Mouse (Mus musculus) splenic B cell, adult 2 months (primary cell): ENCODE measurements around the gene Itgb2.

Source experiments
- DNase-seq: peaks from one replicate; pipeline ENCODE4 v3.0.0-alpha.2; 2011; ENCODE audit warnings: low read depth, low spot score
- H3K27me3 ChIP-seq: 2 replicates; pipeline ENCODE4 v1.6.1; 2012; ENCODE audit warnings: mild to moderate bottlenecking, low read length, moderate library complexity, mixed read lengths; ENCODE audit not compliant: control insufficient read depth, poor library complexity, insufficient read depth, severe bottlenecking
- H3K36me3 ChIP-seq: 2 replicates; pipeline ENCODE4 v1.6.1; 2012; ENCODE audit warnings: mild to moderate bottlenecking, low read length, moderate library complexity, mixed read lengths; ENCODE audit not compliant: control insufficient read depth, poor library complexity, insufficient read depth, severe bottlenecking

The Itgb2 gene

DNA sequence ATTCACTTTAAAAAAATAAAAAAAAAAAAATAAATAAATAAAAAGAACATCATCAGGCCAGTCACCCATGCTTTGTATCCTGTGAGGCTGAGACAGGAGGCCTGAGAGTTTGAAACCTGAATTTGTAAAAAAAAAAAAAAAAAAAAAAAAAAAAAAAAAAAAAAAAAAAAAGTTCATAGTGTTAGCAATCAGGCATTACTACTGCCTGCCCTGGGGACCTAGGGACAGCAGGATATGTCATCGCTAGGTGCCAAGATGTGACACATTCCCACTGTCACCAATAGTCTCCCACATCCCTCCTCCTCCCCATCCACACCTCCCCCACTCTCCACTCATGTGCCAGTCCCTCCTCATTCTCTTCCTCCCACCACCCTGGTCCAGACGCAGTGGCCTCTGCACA, 3.6 kb upstream of the Itgb2 start:
- DNase-seq, result no peak

DNA sequence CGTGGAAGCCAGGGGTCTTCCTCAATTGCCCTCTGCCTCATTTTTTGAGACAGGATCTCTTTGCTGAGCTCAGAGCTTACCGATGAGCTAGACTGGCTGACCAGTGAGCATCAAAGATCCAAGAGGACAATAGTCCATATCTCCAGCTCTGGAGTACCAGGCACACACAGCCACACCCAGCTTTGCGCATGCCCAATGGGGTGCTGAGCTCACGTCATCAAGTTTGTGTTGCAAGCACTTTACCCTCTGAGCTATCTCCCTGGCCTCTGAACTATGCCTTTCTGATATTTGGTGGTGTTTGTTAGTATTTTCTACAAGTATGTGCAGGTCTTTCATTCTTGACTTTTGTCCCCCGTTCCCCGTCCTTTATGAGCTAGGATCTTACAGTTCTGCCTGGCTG, 1.4 kb upstream of the Itgb2 start:
- Histone ChIP-seq H3K36me3 (no peaks in the 10 kb centered on the region; the same call in 1 of the 2 replicates), H3K27me3 (no peaks in the 10 kb centered on the region)
- no peak for DNase-seq

More for the DNA sequence above, 3.6 kb upstream of the Itgb2 start:
- H3K36me3 ChIP-seq, result no peaks in the 10 kb centered on the region
- H3K27me3 ChIP-seq, result no peaks in the 10 kb centered on the region

DNA sequence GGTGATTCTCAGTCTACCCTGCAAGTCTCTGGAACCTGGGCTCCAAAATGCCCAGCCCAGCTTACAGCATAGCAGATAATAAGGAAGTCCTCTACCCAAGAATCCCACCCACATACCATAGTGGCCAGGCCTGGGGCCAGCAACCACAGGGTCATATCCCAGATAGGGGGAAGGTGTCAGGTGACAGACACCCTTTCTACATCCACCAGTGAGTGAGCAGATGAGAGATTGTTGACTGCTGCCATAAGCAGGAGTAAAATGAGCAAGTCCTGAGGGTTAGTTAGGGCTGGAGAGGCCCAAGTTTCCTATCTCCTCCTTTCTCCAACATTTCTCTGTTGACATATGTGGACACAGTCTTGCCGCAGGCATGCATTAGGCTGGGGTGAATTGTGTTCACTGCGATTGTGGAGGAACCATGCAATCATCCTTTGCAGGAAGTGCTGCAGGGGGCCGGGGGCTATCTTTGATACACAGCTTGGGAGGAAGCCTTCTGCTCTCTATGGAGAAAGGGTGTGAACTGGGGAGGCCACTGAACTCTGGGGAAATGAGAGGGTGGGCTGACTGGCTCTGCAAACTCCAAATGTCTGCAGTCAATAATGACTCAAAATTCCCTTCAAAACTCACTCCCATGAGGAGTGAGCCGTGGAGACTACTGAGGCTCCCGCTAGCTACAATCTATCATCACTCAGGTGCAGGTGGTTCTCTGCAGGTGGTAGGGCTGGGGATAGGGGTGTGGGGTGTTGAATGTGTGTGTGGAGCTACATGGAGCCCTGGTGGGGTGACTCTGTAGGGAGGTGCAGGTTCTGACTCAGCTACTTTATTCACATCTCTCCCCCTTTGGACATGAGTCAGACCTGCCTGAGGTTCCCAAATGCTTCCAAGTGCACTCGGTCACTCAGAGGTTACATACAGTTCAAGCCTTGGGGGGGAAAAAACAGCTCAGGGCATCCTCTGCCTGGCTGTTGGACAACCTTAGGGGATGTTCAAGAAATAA, 1.3 kb downstream of the Itgb2 start:
- no peaks in the 10 kb centered on the region for H3K27me3 ChIP-seq
- peak; percentile 18 for DNase-seq
- H3K36me3 ChIP-seq, result no peaks in the 10 kb centered on the region; the same call in 1 of the 2 replicates

DNA sequence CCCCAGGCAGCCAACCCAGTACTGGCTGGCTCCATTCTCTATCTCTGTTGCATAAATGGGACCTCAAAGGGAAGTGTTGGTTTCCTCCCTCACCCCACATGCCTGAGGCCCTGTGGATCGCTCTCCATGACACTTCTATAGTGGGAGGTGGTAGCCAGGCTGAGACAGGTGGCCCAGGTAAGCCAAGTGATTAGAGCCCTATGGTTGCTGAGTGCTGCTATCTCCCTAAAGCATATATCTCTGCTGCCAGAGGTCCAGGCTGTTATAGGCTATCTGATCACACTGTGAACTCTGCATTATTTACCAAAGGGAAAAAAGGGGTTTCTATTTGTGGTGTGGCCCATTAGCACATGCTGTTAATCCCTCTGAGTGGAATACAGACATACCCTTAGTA, 2.0 kb downstream of the Itgb2 start:
- Histone ChIP-seq H3K36me3 (no peaks in the 10 kb centered on the region; the same call in 1 of the 2 replicates), H3K27me3 (no peaks in the 10 kb centered on the region)
- DNase-seq, result no peak

DNA sequence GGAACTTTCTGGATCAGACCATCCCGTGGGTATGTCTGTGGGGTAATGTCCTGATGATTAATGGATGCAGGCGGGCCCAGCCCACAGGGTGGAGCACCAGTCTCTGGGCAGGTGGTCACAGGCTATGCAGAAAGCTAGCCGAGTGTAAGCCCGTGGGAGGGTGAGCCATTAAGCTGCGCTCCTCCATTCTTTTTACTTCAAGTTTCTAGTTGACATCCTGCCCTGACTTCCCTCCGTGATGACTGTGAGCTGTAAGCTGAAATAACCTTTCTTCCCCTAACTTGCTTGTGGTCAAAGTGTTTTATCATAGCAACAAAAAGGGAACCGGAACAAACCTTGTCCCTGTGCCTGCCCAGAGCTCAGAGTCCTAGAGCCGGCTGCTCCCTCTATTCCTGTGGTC, 6.7 kb downstream of the Itgb2 start:
- Histone ChIP-seq H3K36me3 (no peaks in the 10 kb centered on the region; the same call in 1 of the 2 replicates), H3K27me3 (no peaks in the 10 kb centered on the region)
- DNase-seq, result peak; percentile 75

DNA sequence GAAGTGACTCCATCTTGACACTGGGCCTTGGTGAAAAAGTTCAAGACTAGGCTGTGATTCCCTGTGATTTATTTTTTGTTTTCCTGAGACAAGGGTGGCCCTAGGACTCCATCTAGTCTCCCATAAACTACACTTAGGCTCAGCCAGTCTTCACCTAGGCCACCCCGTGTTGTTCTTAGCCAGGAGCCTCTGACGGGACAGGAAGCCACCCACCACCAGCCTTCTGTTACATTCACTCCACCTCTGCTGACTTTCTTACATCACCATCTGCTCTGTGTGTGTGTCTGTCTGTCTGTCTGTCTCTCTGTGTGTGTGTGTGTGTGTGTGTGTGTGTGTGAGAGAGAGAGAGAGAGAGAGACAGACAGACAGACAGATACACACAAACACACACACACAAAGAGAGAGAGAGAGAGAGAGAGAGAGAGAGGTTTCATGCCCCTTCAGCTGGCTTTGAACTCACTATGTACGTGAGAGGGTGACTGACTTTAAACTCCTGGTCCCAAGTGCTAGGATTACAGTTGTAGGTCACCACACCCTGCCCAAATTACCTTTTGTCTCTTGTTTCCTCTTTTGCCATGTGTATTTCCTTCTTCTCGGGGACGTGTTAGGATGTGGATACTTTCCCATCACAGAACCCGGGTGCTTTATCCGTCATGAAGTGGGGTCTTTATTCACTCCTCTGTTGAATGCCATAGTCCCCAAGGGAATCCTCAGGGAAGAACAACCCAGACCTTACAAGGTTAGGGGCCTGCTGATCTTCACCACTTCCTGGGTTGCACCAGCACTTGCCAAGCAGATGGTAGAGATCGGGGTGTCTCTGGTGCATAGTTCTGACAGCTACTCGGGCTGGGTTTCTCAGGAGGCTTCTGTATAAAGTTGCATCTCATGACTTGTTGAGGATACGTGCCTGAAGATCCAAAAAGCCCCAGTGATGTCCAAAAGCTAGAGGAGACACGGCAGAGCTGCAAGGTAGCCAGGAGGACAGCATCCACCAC, 7.5 kb downstream of the Itgb2 start:
- Histone ChIP-seq H3K27me3 (no peaks in the 10 kb centered on the region), H3K36me3 (no peaks in the 10 kb centered on the region; the same call in 1 of the 2 replicates)
- peak; percentile 46 for DNase-seq

DNA sequence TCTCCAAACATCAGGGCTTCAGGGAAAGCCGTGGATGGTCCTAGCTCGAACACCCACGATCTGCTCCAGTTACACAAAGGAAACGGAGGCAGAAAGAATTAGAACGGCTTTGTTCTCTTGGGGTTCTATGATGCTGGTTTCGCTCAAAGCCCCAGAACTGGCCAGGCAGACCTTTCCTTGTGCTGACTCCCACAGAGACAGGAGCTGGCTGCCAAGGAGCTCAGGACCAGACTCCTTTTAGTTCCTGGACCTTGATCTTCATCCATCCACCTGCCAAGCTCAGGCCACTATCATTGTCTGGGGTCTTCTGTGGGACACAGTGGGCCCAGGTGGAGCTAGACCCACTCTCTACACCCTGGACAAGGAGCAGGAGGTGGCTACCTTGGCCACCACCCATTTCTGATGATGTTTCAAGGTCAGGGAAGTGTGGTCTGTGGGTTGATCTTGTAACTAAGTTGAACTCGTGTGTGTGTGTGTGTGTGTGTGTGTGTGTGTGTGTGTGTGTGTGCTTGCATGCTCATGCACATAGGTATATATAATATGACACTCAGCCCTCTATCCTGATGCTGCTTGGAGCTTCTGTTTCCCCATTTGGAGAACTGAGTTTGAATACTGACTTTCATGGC, 9.4 kb downstream of the Itgb2 start:
- Histone ChIP-seq H3K36me3 (no peaks in the 10 kb centered on the region), H3K27me3 (no peaks in the 10 kb centered on the region)
- DNase-seq, result no peak

DNA sequence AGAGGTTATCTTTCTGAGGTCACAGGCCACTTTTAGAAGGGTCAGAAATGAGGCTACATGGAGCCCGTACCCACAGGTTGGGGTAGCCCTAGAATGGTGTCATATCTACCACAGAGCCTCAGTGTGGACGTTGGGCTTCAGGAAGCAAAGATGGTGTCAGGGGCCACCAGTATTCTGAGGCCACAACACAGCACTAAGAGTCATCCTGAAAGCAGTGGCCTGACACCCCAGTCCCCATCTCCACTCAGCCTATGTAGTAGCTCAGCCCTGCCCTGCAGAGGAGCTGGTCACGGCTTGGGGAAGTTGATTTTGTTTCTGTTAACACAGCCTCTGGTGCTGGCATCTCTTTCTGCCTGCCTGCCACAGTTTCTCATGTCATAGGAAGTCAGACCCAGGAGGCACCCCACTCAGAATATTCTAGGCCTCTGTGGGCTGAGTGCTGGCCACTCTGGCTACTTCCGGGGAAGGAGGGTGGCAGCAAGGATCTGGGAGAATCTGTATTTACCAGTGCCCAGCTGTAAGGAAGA, 10.6 kb downstream of the Itgb2 start:
- no peak for DNase-seq
- Histone ChIP-seq H3K27me3 (no peaks in the 10 kb centered on the region), H3K36me3 (peaks cover 2% of the 10 kb centered on the region; the same call in 1 of the 2 replicates)

DNA sequence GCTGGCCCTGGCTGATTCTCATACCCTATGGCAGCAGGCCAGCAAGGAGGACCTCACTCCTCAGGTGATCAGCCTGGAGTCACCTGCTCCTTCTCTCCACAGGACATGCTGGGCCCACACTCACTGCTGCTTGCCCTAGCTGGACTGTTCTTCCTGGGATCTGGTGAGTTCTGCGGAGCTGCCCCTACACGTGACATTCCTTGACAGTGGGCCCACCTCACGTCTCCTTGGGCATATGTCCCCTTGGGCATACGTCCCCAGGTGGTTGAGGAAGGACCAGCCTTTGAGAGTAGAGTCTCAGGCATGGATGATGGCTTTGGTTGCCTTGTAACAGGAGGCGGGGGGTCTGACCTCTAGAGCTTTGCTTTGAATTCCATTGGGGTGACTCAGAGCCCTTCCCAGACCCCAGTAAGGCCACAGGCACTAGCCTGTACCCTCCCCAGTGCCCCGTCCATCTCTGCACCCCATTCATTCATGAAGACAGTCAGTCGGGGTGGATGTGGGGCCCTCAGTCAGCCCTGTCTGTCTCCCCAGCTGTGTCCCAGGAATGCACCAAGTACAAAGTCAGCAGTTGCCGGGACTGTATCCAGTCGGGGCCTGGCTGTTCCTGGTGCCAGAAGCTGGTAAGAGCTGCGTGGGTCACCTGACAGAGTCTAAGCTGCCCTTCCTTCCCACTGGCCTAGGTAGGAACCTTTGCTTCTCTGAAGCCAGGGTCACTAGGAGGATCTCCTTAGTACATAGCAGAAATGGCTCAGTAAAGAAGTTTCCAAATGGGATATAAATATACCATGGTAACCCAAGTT, 12.0 kb downstream of the Itgb2 start:
- H3K27me3 ChIP-seq, result no peaks in the 10 kb centered on the region
- DNase-seq, result no peak
- peaks cover 4% of the 10 kb centered on the region; the same call in 1 of the 2 replicates for H3K36me3 ChIP-seq

DNA sequence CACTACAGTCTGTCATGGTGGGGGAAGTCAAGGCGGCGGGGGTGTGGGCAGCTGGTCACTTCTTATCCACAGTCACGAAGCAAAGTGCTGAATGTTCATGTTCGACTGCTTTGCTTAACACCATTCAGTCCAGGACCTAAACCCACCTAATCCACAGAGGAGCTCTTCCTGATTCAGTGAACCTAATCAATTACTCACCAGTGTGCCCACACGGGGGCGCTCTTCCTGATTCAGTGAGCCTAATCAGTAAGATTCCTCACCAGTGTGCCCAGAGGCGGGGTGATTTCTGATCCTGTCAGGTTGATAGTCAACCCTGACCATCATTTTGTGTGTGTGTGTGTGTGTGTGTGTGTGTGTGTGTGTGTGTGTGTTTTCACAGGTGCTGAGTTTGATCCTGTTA, 13.2 kb downstream of the Itgb2 start:
- Histone ChIP-seq H3K36me3 (peaks cover 6% of the 10 kb centered on the region; the same call in 1 of the 2 replicates), H3K27me3 (no peaks in the 10 kb centered on the region)
- peak; percentile 76 for DNase-seq

DNA sequence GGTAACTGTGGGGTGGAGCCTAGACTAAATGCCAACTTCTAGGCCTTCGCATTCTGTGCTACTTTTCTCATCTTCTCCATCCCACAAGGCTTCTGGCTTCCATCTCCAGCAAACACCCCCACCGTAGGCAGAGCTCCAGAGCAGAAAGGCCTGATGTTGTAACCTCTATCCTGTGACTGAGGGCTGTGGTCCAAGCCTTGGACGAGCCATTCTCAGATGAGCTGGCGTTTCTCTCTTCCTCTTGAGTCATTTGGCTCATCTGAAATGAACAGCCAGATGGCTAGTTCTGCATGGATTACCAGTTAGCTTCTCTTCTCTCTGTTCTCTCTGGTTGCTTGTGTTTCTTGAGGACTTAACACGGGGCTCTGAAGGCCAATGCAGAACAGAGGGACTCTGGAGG, 14.9 kb downstream of the Itgb2 start:
- H3K36me3 ChIP-seq, result peaks cover 9% of the 10 kb centered on the region; the same call in 1 of the 2 replicates
- DNase-seq, result no peak
- H3K27me3 ChIP-seq, result no peaks in the 10 kb centered on the region

DNA sequence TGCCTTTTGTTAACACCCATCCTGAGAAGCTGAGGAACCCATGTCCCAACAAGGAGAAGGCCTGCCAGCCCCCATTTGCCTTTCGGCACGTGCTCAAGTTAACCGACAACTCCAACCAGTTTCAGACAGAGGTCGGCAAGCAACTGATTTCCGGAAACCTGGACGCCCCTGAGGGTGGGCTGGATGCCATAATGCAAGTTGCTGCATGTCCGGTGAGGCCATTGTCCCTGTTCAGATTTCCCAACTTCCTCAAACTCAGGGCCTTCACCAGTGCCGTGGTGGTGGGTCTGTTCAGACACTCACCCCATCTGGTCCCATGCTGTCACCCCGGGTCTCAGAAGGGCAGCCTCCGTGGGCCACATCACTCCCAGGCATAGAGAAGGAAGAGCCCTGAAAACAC, 18.5 kb downstream of the Itgb2 start:
- peaks cover 9% of the 10 kb centered on the region for H3K36me3 ChIP-seq
- no peaks in the 10 kb centered on the region for H3K27me3 ChIP-seq
- DNase-seq, result no peak

DNA sequence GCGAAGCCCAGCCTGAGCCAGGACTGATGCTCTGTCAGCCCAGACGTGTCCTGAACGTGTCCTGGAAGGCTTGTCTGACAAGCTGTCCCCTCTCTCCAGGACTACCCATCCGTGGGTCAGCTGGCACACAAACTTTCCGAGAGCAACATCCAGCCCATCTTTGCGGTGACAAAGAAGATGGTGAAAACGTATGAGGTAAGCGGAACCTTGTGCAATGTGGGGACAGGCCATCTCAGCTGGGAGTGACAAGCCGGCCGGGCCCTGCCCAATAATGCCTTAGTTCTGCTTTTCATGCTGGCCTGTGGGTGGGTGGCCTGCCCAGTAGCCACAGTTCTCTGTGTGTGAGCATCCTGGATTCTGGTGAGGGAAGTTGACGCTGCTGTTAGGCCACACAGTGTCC, 20.8 kb downstream of the Itgb2 start:
- H3K27me3 ChIP-seq, result no peaks in the 10 kb centered on the region
- DNase-seq, result no peak
- H3K36me3 ChIP-seq, result peaks cover 8% of the 10 kb centered on the region
